Mouse (Mus musculus) ES-Bruce4 (cell line): Measurements from ENCODE around the gene Cxcr4.

Source experiments
- CTCF ChIP-seq: IDR thresholded peaks from one replicate; pipeline ENCODE4 v1.8.1; 2011; ENCODE audit warnings: low read depth, low read length
- POLR2A ChIP-seq: IDR thresholded peaks from one replicate; pipeline ENCODE4 v1.8.1; 2011; ENCODE audit warnings: low read length; ENCODE audit not compliant: insufficient read depth

DNA sequence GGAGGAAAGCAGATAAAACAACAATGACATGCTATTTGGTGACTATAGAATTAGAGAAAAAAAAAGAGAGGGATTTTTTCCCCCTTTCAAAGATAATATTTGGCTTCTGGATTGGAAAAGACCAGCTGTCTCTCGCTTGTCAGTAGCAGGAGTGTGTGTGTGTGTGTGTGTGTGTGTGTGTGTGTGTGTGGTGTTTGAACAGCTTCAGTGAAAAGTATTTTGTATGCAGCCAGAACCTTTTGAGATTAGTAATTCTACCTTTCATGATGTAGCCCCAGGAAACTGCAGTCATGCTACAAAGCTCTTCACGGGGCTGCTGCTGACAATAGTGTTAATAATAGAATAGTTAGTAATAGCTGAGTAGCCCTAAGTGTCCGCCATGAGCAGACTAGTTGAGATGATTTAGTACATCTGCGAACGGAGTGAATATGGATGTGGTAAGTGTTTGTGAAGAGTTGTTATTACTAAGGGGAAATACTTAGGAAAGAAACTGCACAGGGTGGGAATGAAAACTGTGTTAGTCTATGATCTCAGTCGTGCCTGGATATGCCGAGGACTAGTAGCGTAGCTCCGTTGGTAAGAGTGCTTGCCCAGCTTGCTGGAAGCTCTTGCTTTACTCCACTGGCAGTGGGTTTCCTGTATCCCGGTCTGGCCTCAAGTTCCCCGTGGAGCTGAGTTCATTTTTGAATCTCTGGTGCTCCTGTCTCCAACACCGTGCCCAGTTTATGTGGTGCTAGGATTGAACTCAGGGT lies 2.4 kb upstream of the Cxcr4 start:
- TF ChIP-seq POLR2A (no peak), CTCF (no peak)
